Mouse (Mus musculus) limb, embryonic 14.5 days (tissue): ENCODE measurements at regions not wholly inside any gene's neighbourhood (a gene's known extent, or its start where the extent isn't known, plus 50 kb on each side); places are given as distances from the start of the nearest gene placed in this dataset.

ENCODE experiments used
- ATAC-seq: fragments of 200-750 bp; cut with Nextera tagmentation; 2 replicates; pipeline ENCODE4 v1.8.0; 2017; ENCODE audit warnings: low read depth, moderate number of reproducible peaks, moderate TSS enrichment; ENCODE audit not compliant: low FRiP score
- DNase-seq: peaks from one replicate; pipeline ENCODE4 v3.0.0-alpha.2; 2015; ENCODE audit warnings: low spot score
- H3K27ac ChIP-seq: fragments of 300-500 bp; sonication (generic); replicated peaks from 2 replicates; pipeline ENCODE4 v1.5.1; 2014; ENCODE audit warnings: low read depth, mild to moderate bottlenecking, low read length, moderate library complexity, mixed read lengths
- H3K27me3 ChIP-seq: fragments of 300-500 bp; sonication (generic); 2 replicates; pipeline ENCODE4 v1.6.1; 2014; ENCODE audit warnings: low read length, mixed read lengths; ENCODE audit not compliant: control insufficient read depth, insufficient read depth
- H3K36me3 ChIP-seq: fragments of 300-500 bp; sonication (generic); 2 replicates; pipeline ENCODE4 v1.6.1; 2014; ENCODE audit warnings: mild to moderate bottlenecking, low read length, moderate library complexity, mixed read lengths; ENCODE audit not compliant: control insufficient read depth, insufficient read depth
- H3K4me1 ChIP-seq: fragments of 300-500 bp; sonication (generic); 2 replicates; pipeline ENCODE4 v1.6.1; 2014; ENCODE audit warnings: antibody characterized with exemption, low read length, mixed read lengths; ENCODE audit not compliant: control insufficient read depth, insufficient read depth
- H3K4me2 ChIP-seq: fragments of 300-500 bp; sonication (generic); replicated peaks from 2 replicates; pipeline ENCODE4 v1.6.1; 2014; ENCODE audit warnings: low read depth, mild to moderate bottlenecking, low read length, moderate library complexity; ENCODE audit not compliant: severe bottlenecking
- H3K4me3 ChIP-seq: fragments of 300-500 bp; sonication (generic); replicated peaks from 2 replicates; pipeline ENCODE4 v1.5.1; 2014; ENCODE audit warnings: low read length
- H3K9ac ChIP-seq: fragments of 300-500 bp; sonication (generic); 2 replicates; pipeline ENCODE4 v1.6.1; 2014; ENCODE audit warnings: mild to moderate bottlenecking, low read depth, low read length, moderate library complexity; ENCODE audit not compliant: severe bottlenecking
- H3K9me3 ChIP-seq: fragments of 300-500 bp; sonication (generic); 2 replicates; pipeline ENCODE4 v1.6.1; 2016; ENCODE audit warnings: low read length; ENCODE audit not compliant: control insufficient read depth
- POLR2A ChIP-seq: fragments of 200-500 bp; IDR thresholded peaks from 2 replicates; pipeline ENCODE4 v1.8.0; 2012; ENCODE audit warnings: inconsistent platforms, mild to moderate bottlenecking, moderate library complexity, borderline replicate concordance; ENCODE audit not compliant: insufficient read depth, insufficient read length; ENCODE audit errors: extremely low read depth
- WGBS: fragments of 180-500 bp; shearing (Covaris S2); extraction: QIAGEN DNeasy Blood & Tissue Kit; methylation state at CpG from one replicate; pipeline ENCODE4 v1.1.7; 2014; 5-methylcytosine and 5-hydroxymethylcytosine counted together

DNA sequence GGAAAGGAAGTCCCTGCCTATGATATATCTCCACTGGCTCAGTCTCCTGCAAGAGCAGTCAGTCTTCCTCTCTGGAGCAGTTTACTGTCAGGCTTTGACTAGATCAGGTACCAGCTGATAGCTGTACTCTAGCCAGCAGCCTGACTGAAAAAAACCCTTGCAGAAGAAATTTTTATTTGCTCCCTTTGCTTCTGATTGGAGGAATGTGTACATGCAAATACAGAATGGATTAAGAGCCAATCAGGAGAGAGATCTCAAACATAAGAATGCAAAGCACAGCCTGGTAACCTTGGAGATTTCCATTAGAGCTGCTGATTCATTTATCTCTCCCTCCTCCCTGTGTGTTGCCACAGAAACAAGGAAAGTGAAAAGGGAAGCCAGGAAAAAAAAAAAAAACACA lies 509.1 kb upstream of the Ndn start:
- peak; percentile 3 for DNase-seq
- no peak overlapping the region for H3K4me3 ChIP-seq
- ATAC-seq = no peak
- H3K9ac ChIP-seq = no peak overlapping the region
- no peaks in the 10 kb centered on the region for H3K4me1 ChIP-seq
- H3K27me3 ChIP-seq = no peaks in the 10 kb centered on the region
- H3K36me3 ChIP-seq = no peaks in the 10 kb centered on the region
- H3K4me2 ChIP-seq = no peak overlapping the region
- no peak overlapping the region for H3K27ac ChIP-seq
- TF ChIP-seq POLR2A = no peak
- H3K9me3 ChIP-seq = no peaks in the 10 kb centered on the region

DNA sequence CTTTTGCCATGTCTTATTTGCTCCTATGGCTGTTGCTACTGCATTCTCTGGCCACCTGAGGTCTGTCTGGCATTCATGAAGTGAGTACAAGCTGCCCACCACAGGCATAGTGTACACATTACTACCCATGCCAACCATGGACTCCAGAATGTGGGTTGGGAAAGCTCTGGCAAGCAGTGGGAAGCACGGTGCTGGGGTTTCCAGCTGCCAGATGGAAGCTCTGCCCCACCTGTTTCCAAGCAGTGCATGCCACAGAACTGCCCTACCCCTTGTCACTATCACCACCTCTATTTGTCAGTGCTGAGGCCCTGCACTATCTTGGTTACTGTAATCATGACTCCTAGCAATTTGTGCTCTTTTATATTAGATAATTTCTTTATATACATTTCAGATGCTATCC lies 494.4 kb upstream of the Ndn start:
- Histone ChIP-seq H3K4me1 (no peaks in the 10 kb centered on the region), H3K36me3 (no peaks in the 10 kb centered on the region), H3K4me2 (no peak overlapping the region), H3K9ac (no peak overlapping the region), H3K9me3 (no peaks in the 10 kb centered on the region), H3K27ac (no peak overlapping the region), H3K27me3 (no peaks in the 10 kb centered on the region), H3K4me3 (no peak overlapping the region)
- ATAC-seq (no peak), DNase-seq (no peak)
- TF ChIP-seq POLR2A = no peak
- WGBS = 75% methylated on average over 1 of the region's 1 CpGs

GRCm38 (mm10) chr7:61864517-61864916 lies 481.9 kb upstream of the Ndn start:
- no peak overlapping the region for H3K27ac ChIP-seq
- H3K27me3 ChIP-seq = no peaks in the 10 kb centered on the region
- no peak overlapping the region for H3K9ac ChIP-seq
- no peak for TF ChIP-seq POLR2A
- H3K36me3 ChIP-seq = no peaks in the 10 kb centered on the region
- no peaks in the 10 kb centered on the region for H3K4me1 ChIP-seq
- H3K9me3 ChIP-seq = no peaks in the 10 kb centered on the region
- DNase-seq (no peak), ATAC-seq (no peak)
- no peak overlapping the region for H3K4me2 ChIP-seq
- no peak overlapping the region for H3K4me3 ChIP-seq

- Histone ChIP-seq H3K9me3 (no peaks in the 10 kb centered on the region), H3K4me3 (no peak overlapping the region), H3K27ac (no peak overlapping the region), H3K36me3 (no peaks in the 10 kb centered on the region), H3K4me1 (no peaks in the 10 kb centered on the region), H3K27me3 (no peaks in the 10 kb centered on the region), H3K4me2 (no peak overlapping the region), H3K9ac (no peak overlapping the region)
- no peak for DNase-seq
- WGBS = 80% methylated on average over 2 of the region's 2 CpGs
- TF ChIP-seq POLR2A = no peak
- no peak for ATAC-seq
Measured at GRCm38 (mm10) chr7:61866376-61866775, 480.0 kb upstream of the Ndn start.

DNA sequence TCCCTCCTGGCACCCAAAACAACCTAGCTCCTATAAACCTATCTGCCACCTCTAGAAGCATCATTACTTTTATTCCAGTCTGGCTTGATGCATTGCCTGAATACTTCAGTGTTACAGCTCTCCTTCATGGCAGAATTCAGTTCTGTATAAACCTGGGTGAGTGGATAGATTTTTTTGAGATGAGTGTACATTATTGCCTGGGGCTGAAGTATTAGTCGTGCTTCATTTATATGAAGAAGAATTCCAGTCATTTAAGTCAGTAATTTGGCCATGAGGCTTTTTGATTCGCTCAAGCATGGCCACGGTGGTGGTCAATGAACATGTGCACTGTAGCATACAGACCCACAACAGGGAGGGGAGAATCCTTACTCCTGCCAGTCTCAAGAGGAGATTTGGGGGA lies 470.1 kb upstream of the Ndn start:
- Histone ChIP-seq H3K4me2 (no peak overlapping the region), H3K27ac (no peak overlapping the region), H3K36me3 (no peaks in the 10 kb centered on the region), H3K4me3 (no peak overlapping the region), H3K9me3 (no peaks in the 10 kb centered on the region), H3K9ac (no peak overlapping the region), H3K4me1 (no peaks in the 10 kb centered on the region), H3K27me3 (no peaks in the 10 kb centered on the region)
- DNase-seq = no peak
- WGBS = 79% methylated on average over 3 of the region's 3 CpGs
- TF ChIP-seq POLR2A = no peak
- no peak for ATAC-seq
